Comparison of ENCODE assay signal across 13 mouse cellular contexts in the genomic region with DNA sequence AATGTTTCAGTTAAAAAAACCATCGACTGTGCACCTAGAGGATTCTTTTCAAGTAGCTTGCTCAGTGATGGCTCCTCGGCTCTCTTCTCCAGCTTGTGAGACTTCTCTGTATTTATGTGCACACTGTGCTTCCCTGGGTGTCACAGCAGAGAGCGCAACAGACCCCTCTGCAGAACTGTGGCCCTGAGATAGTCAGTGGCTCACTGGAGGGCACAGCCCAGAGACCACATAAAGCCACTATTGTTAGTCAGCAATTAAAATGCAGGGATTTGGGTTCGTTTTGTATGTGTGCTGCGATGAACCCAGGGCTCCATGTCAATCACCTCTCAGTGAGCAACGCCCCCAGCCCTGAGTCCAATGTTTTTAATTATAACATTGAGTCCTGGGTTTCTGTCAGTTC. TPM values are rescaled to one million over a fixed set of nuclear protein-coding genes. Genes with fewer than 3 reads are reported as not detected.
DNase-seq lines count a peak whose midpoint lies in the region; ATAC-seq and TF ChIP-seq lines count a peak whose summit lies in the region.
"Had no signal": no experiment of that assay in that cellular context is flagged by ENCODE, and none has a peak within 500 bp of the region (broad histone marks: within the 10 kb centered on the region; RNA-seq: fewer than 3 reads in every experiment).

No protein-coding gene starts in this region.

- no peak overlapping the region for H3K4me2 ChIP-seq in midbrain, embryonic 16.5 days (ENCODE audit: low read length)
- no peak overlapping the region for H3K4me2 ChIP-seq in forebrain, embryonic 14.5 days (ENCODE audit: low read length)
- H3K4me2 ChIP-seq in hindbrain, postnatal 0 days (ENCODE audit: low read depth, low read length), result no peak overlapping the region

- WGBS in midbrain, embryonic 10.5 days, result 45% methylated on average over 6 of the region's 6 CpGs
- 30% methylated on average over 6 of the region's 6 CpGs for WGBS in midbrain, embryonic 16.5 days
- WGBS in forebrain, embryonic 14.5 days, result 2% methylated on average over 6 of the region's 6 CpGs
- 33% methylated on average over 6 of the region's 6 CpGs for WGBS in hindbrain, postnatal 0 days
- 72% methylated on average over 6 of the region's 6 CpGs for WGBS in kidney, adult 2 months

- DNase-seq in midbrain, embryonic 10.5 days (ENCODE audit: low spot score), result no peak
- DNase-seq in forebrain, embryonic 14.5 days (ENCODE audit: low spot score), result peak; percentile 57
- no peak for DNase-seq in hindbrain, postnatal 0 days (ENCODE audit: low spot score)
- DNase-seq in right cerebral cortex, postnatal 25 days, result no peak
- no peak for DNase-seq in kidney, adult 2 months
- DNase-seq in lung, postnatal 14 days, result no peak
- no peak for DNase-seq in layer of hippocampus, adult 11-12 months (ENCODE audit: low spot score)
- DNase-seq: cerebellum, postnatal 14 days; heart, adult 11 months; heart, postnatal 10 days; kidney, adult 8-10 months; lung, postnatal 4 days had no signal

- H3K36me3 ChIP-seq in midbrain, embryonic 10.5 days, result peaks cover 82% of the 10 kb centered on the region
- peaks cover 39% of the 10 kb centered on the region for H3K36me3 ChIP-seq in midbrain, embryonic 16.5 days (ENCODE audit: control insufficient read depth, insufficient read depth, low read length)
- peaks cover 62% of the 10 kb centered on the region for H3K36me3 ChIP-seq in forebrain, embryonic 14.5 days (ENCODE audit: control insufficient read depth, insufficient read depth, low read length)
- peaks cover 31% of the 10 kb centered on the region for H3K36me3 ChIP-seq in hindbrain, postnatal 0 days (ENCODE audit: insufficient read depth, low read length)
- peaks cover 14% of the 10 kb centered on the region for H3K36me3 ChIP-seq in kidney, adult 2 months (ENCODE audit: control insufficient read depth, insufficient read depth, low read length)

- no peak overlapping the region for H3K4me3 ChIP-seq in midbrain, embryonic 10.5 days
- no peak overlapping the region for H3K4me3 ChIP-seq in midbrain, embryonic 16.5 days (ENCODE audit: low read depth, low read length)
- no peak overlapping the region for H3K4me3 ChIP-seq in forebrain, embryonic 14.5 days (ENCODE audit: low read depth, low read length)
- no peak overlapping the region for H3K4me3 ChIP-seq in hindbrain, postnatal 0 days (ENCODE audit: low read length)
- H3K4me3 ChIP-seq in kidney, adult 2 months (ENCODE audit: insufficient read depth, low read depth, low read length), result no peak overlapping the region

- no peak overlapping the region for H3K9ac ChIP-seq in midbrain, embryonic 16.5 days (ENCODE audit: low read depth, low read length)
- no peak overlapping the region for H3K9ac ChIP-seq in forebrain, embryonic 14.5 days (ENCODE audit: low read length)
- no peak overlapping the region for H3K9ac ChIP-seq in hindbrain, postnatal 0 days (replicated peaks; ENCODE audit: low read length)

- no peak for TF ChIP-seq POLR2A in kidney, adult 2 months (IDR thresholded peaks at IDR 0.05; ENCODE audit: low read depth, low read length)

- TF ChIP-seq CTCF in hindbrain, postnatal 0 days (IDR thresholded peaks at IDR 0.05; ENCODE audit: low read depth), result no peak
- TF ChIP-seq CTCF in kidney, adult 2 months (conservative IDR thresholded peaks at IDR 0.05; ENCODE audit: insufficient read depth, insufficient read length, low read depth, low read length), result no peak

- ATAC-seq in midbrain, embryonic 16.5 days, result no peak
- peak; percentile 64 for ATAC-seq in forebrain, embryonic 14.5 days
- ATAC-seq in hindbrain, postnatal 0 days, result peak; percentile 32; the same call in 1 of the 2 replicates

- peaks cover 43% of the 10 kb centered on the region for H3K4me1 ChIP-seq in midbrain, embryonic 10.5 days
- peaks cover 21% of the 10 kb centered on the region for H3K4me1 ChIP-seq in midbrain, embryonic 16.5 days (ENCODE audit: control insufficient read depth, insufficient read depth, low read length)
- peaks cover 10% of the 10 kb centered on the region for H3K4me1 ChIP-seq in forebrain, embryonic 14.5 days (ENCODE audit: control insufficient read depth, insufficient read depth, low read length)
- no peaks in the 10 kb centered on the region for H3K4me1 ChIP-seq in hindbrain, postnatal 0 days (ENCODE audit: insufficient read depth, low read length)
- H3K4me1 ChIP-seq in kidney, adult 2 months (ENCODE audit: control insufficient read depth, insufficient read depth, low read length), result peaks cover 10% of the 10 kb centered on the region; the same call in 1 of the 2 replicates

- 0 out of 2 replicates have a peak overlapping the region, but pooled peaks have one; percentile 23 for H3K27ac ChIP-seq in midbrain, embryonic 10.5 days (replicated peaks)
- no peak overlapping the region for H3K27ac ChIP-seq in midbrain, embryonic 16.5 days (ENCODE audit: low read length)
- H3K27ac ChIP-seq in forebrain, embryonic 14.5 days (ENCODE audit: low read depth, low read length), result no peak overlapping the region; the same call in 1 of the 2 replicates
- H3K27ac ChIP-seq in hindbrain, postnatal 0 days, result no peak overlapping the region
- H3K27ac ChIP-seq in kidney, adult 2 months (ENCODE audit: insufficient read depth, low read depth, low read length), result no peak overlapping the region

- no peaks in the 10 kb centered on the region for H3K27me3 ChIP-seq in midbrain, embryonic 10.5 days (ENCODE audit: low read depth, poor library complexity, severe bottlenecking)
- H3K27me3 ChIP-seq in midbrain, embryonic 16.5 days (ENCODE audit: control insufficient read depth, insufficient read depth, low read depth, low read length), result no peaks in the 10 kb centered on the region
- no peaks in the 10 kb centered on the region for H3K27me3 ChIP-seq in forebrain, embryonic 14.5 days (replicated peaks; ENCODE audit: control insufficient read depth, insufficient read depth, low read length)
- H3K27me3 ChIP-seq in hindbrain, postnatal 0 days (ENCODE audit: insufficient read depth, low read length), result no peaks in the 10 kb centered on the region
- no peaks in the 10 kb centered on the region for H3K27me3 ChIP-seq in kidney, adult 2 months (replicated peaks; ENCODE audit: control insufficient read depth, insufficient read depth, low read length)

- no peaks in the 10 kb centered on the region for H3K9me3 ChIP-seq in midbrain, embryonic 10.5 days (replicated peaks)
- H3K9me3 ChIP-seq in midbrain, embryonic 16.5 days (replicated peaks; ENCODE audit: control insufficient read depth, low read length, poor library complexity, severe bottlenecking), result no peaks in the 10 kb centered on the region
- no peaks in the 10 kb centered on the region for H3K9me3 ChIP-seq in forebrain, embryonic 14.5 days (replicated peaks; ENCODE audit: control insufficient read depth, low read length)
- no peaks in the 10 kb centered on the region for H3K9me3 ChIP-seq in hindbrain, postnatal 0 days (ENCODE audit: low read length)

RNA-seq across cellular contexts. Expression of a gene that starts 5.9 kb away (rescaled TPM):
- polyA plus RNA-seq in midbrain, embryonic 10.5 days (2016; fragmentation: Nextera tagmentation; extraction: Ambion mirVana), result 805 and 934 TPM in 2 replicates
- polyA plus RNA-seq in midbrain, embryonic 16.5 days (2015; fragmentation: Nextera tagmentation; extraction: Ambion mirVana), result 606 and 643 TPM in 2 replicates
- 979 and 1,156 TPM in 2 replicates for polyA plus RNA-seq in forebrain, embryonic 14.5 days (2014; fragmentation: Nextera tagmentation; extraction: Ambion mirVana)
- total RNA-seq in hindbrain, postnatal 0 days (2014; rRNA removed), result 377 and 433 TPM in 2 replicates
- polyA plus RNA-seq in hindbrain, postnatal 0 days (2015; fragmentation: Nextera tagmentation; extraction: Ambion mirVana), result 731 and 750 TPM in 2 replicates
- 1,266 and 1,401 TPM in 2 replicates for polyA plus RNA-seq in kidney, adult 2 months (2012; rRNA removed)
